Mouse (Mus musculus) thymus, adult 2 months (tissue): ENCODE measurements around the gene Tnfrsf18. TPM values are rescaled to one million over a fixed set of nuclear protein-coding genes. Genes with fewer than 3 reads are reported as not detected.

Source experiments
- DNase-seq: peaks from one replicate; pipeline ENCODE4 v3.0.0; 2021
- H3K27ac ChIP-seq: fragments of 200-500 bp; 2 replicates; pipeline ENCODE4 v1.5.1; 2012; ENCODE audit warnings: low read length, control low read depth; ENCODE audit not compliant: control insufficient read depth, insufficient read depth
- H3K27me3 ChIP-seq: fragments of 200-500 bp; 2 replicates; pipeline ENCODE4 v1.6.1; 2012; ENCODE audit warnings: mild to moderate bottlenecking, low read length, moderate library complexity, mixed read lengths; ENCODE audit not compliant: control insufficient read depth, insufficient read depth
- H3K36me3 ChIP-seq: fragments of 200-500 bp; 2 replicates; pipeline ENCODE4 v1.6.1; 2012; ENCODE audit warnings: mild to moderate bottlenecking, low read length, moderate library complexity; ENCODE audit not compliant: control insufficient read depth, insufficient read depth
- H3K4me1 ChIP-seq: fragments of 200-500 bp; replicated peaks from 2 replicates; pipeline ENCODE4 v1.6.1; 2012; ENCODE audit warnings: low read length; ENCODE audit not compliant: control insufficient read depth, insufficient read depth
- H3K4me3 ChIP-seq: fragments of 200-500 bp; 2 replicates; pipeline ENCODE4 v1.5.1; 2012; ENCODE audit warnings: mild to moderate bottlenecking, low read length, control low read depth, moderate library complexity; ENCODE audit not compliant: control insufficient read depth, insufficient read depth
- CTCF ChIP-seq: fragments of 200-500 bp; IDR thresholded peaks from 2 replicates; pipeline ENCODE4 v1.5.1; 2012; ENCODE audit warnings: mild to moderate bottlenecking, control low read depth, low read length, moderate library complexity, borderline replicate concordance; ENCODE audit not compliant: control insufficient read depth, poor library complexity, insufficient read depth; ENCODE audit errors: extremely low read depth
- POLR2A ChIP-seq: fragments of 200-500 bp; IDR thresholded peaks from 2 replicates; pipeline ENCODE4 v1.6.1; 2012; ENCODE audit warnings: mild to moderate bottlenecking, low read length, control low read depth, moderate library complexity; ENCODE audit not compliant: control insufficient read depth, poor library complexity, insufficient read depth; ENCODE audit errors: extremely low read depth
- WGBS: fragments of 180-500 bp; shearing (Covaris S2); methylation state at CpG from one replicate; pipeline ENCODE4 v1.1.7; 2018; 5-methylcytosine and 5-hydroxymethylcytosine counted together
- polyA plus RNA-seq: library from polyadenylated mRNA; depleted of rRNA; stranded (reverse); fragments of >200 nt; gene quantifications from 2 replicates; pipeline ENCODE4 v1.2.3, GENCODE M21; 2012; rRNA removed

Gene Tnfrsf18
- 82.1 and 85.2 TPM in 2 replicates for polyA plus RNA-seq

GRCm38 (mm10) chr4:156026013-156026412 lies at the start of gene Tnfrsf18:
Tnfrsf18 (plus strand) TSS chr4:156026164.
- peak within 1 kb of the TSS; percentile 75 for H3K27ac ChIP-seq

GRCm38 (mm10) chr4:155981436-155982082 lies 44.4 kb upstream of the Tnfrsf18 start:
- no peak for DNase-seq
- no peak overlapping the region for H3K4me3 ChIP-seq
- no peaks in the 10 kb centered on the region for H3K4me1 ChIP-seq
- no peak overlapping the region for H3K27ac ChIP-seq
- H3K36me3 ChIP-seq: no peaks in the 10 kb centered on the region
- TF ChIP-seq CTCF: no peak
- no peak for TF ChIP-seq POLR2A
- no peaks in the 10 kb centered on the region for H3K27me3 ChIP-seq
- 80% methylated on average over 12 of the region's 12 CpGs for WGBS

More at GRCm38 (mm10) chr4:156026013-156026412, at the start of gene Tnfrsf18:
- H3K27me3 ChIP-seq: no peaks in the 10 kb centered on the region
- 0% methylated on average over 4 of the region's 4 CpGs for WGBS
- H3K4me1 ChIP-seq: peaks cover 40% of the 10 kb centered on the region
- peak within 1 kb of the TSS; percentile 78 for H3K4me3 ChIP-seq
- peak; percentile 76 for DNase-seq
- no peaks in the 10 kb centered on the region; the same call in 1 of the 2 replicates for H3K36me3 ChIP-seq
- TF ChIP-seq CTCF (no peak), POLR2A (no peak)

- H3K27ac ChIP-seq: no peak overlapping the region
- no peaks in the 10 kb centered on the region for H3K36me3 ChIP-seq
- H3K4me1 ChIP-seq: no peaks in the 10 kb centered on the region
- WGBS: 47% methylated on average over 2 of the region's 2 CpGs
- H3K27me3 ChIP-seq: no peaks in the 10 kb centered on the region
- no peak for DNase-seq
- TF ChIP-seq CTCF: no peak
- TF ChIP-seq POLR2A: no peak
- no peak overlapping the region for H3K4me3 ChIP-seq
These were observed 42.2 kb upstream of the Tnfrsf18 start for GRCm38 (mm10) chr4:155983788-155984187.

GRCm38 (mm10) chr4:155991211-155991907 lies 34.6 kb upstream of the Tnfrsf18 start:
- H3K4me1 ChIP-seq: peaks cover 12% of the 10 kb centered on the region
- H3K4me3 ChIP-seq: peak overlapping the region; percentile 63
- 72% methylated on average over 22 of the region's 22 CpGs for WGBS
- no peak for TF ChIP-seq CTCF
- TF ChIP-seq POLR2A: no peak
- no peak overlapping the region for H3K27ac ChIP-seq
- no peaks in the 10 kb centered on the region for H3K27me3 ChIP-seq
- peak; percentile 16 for DNase-seq
- H3K36me3 ChIP-seq: 0 out of 2 replicates have a peak, but pooled peaks cover 3% of the 10 kb centered on the region

GRCm38 (mm10) chr4:155991908-155992230 lies 34.1 kb upstream of the Tnfrsf18 start:
- no peak overlapping the region for H3K27ac ChIP-seq

GRCm38 (mm10) chr4:155992241-155992905 lies 33.6 kb upstream of the Tnfrsf18 start, which contains the start of the genes B3galt6 and Sdf4:
B3galt6 (minus strand) TSS chr4:155992649.
Sdf4 (plus strand) TSS chr4:155992872.
- H3K36me3 ChIP-seq: peaks cover 10% of the 10 kb centered on the region
- DNase-seq: peak; percentile 84
- under 1% methylated on average over 99 of the region's 99 CpGs for whole genome bisulfite sequencing
- peaks cover 12% of the 10 kb centered on the region for H3K4me1 ChIP-seq
- peak within 1 kb of the TSS; percentile 63 for H3K4me3 ChIP-seq
- H3K27ac ChIP-seq: peak within 1 kb of the TSS; percentile 67
- no peaks in the 10 kb centered on the region for H3K27me3 ChIP-seq
- TF ChIP-seq POLR2A: peak; percentile 54; the same call in 1 of the 2 replicates
- peak; percentile 99 for TF ChIP-seq CTCF

More at GRCm38 (mm10) chr4:155991908-155992230, 34.1 kb upstream of the Tnfrsf18 start:
- no peak for DNase-seq
- H3K4me1 ChIP-seq: peaks cover 12% of the 10 kb centered on the region
- 13% methylated on average over 37 of the region's 37 CpGs for WGBS
- TF ChIP-seq CTCF (no peak), POLR2A (no peak)
- H3K27me3 ChIP-seq: no peaks in the 10 kb centered on the region
- H3K36me3 ChIP-seq: peaks cover 7% of the 10 kb centered on the region
- peak overlapping the region; percentile 63 for H3K4me3 ChIP-seq
